Mouse (Mus musculus) stomach, embryonic 15.5 days (tissue): ENCODE results near the gene Hoxc8. TPM values are rescaled to one million over a fixed set of nuclear protein-coding genes. Genes with fewer than 3 reads are reported as not detected.

Source experiments
- ATAC-seq: fragments of 200-750 bp; cut with Nextera tagmentation; 2 replicates; pipeline ENCODE4 v1.8.0; 2017; ENCODE audit warnings: low read depth, moderate number of reproducible peaks, moderate TSS enrichment; ENCODE audit not compliant: insufficient read depth, low FRiP score
- H3K27ac ChIP-seq: fragments of 300-500 bp; sonication (generic); 2 replicates; pipeline ENCODE4 v1.5.1; 2015; ENCODE audit warnings: mild to moderate bottlenecking, inconsistent platforms
- H3K27me3 ChIP-seq: fragments of 300-500 bp; sonication (generic); replicated peaks from 2 replicates; pipeline ENCODE4 v1.6.1; 2015; ENCODE audit warnings: inconsistent platforms
- H3K36me3 ChIP-seq: fragments of 300-500 bp; sonication (generic); 2 replicates; pipeline ENCODE4 v1.6.1; 2015; ENCODE audit warnings: inconsistent platforms
- H3K4me1 ChIP-seq: fragments of 300-500 bp; sonication (generic); 2 replicates; pipeline ENCODE4 v1.6.1; 2015; ENCODE audit warnings: inconsistent platforms
- H3K4me2 ChIP-seq: fragments of 300-500 bp; sonication (generic); 2 replicates; pipeline ENCODE4 v1.6.1; 2015; ENCODE audit warnings: mild to moderate bottlenecking, inconsistent platforms
- H3K4me3 ChIP-seq: fragments of 300-500 bp; sonication (generic); replicated peaks from 2 replicates; pipeline ENCODE4 v1.5.1; 2015; ENCODE audit warnings: inconsistent platforms
- H3K9ac ChIP-seq: fragments of 300-500 bp; sonication (generic); 2 replicates; pipeline ENCODE4 v1.6.1; 2015; ENCODE audit warnings: inconsistent platforms
- H3K9me3 ChIP-seq: fragments of 300-500 bp; sonication (generic); 2 replicates; pipeline ENCODE4 v1.6.1; 2016; ENCODE audit warnings: inconsistent platforms
- WGBS: fragments of 180-500 bp; shearing (Covaris S2); methylation state at CpG from one replicate; pipeline ENCODE4 v1.1.7; 2015; 5-methylcytosine and 5-hydroxymethylcytosine counted together
- polyA plus RNA-seq: library from polyadenylated mRNA; unstranded; fragments of >200 nt; fragmentation: Nextera tagmentation; extraction: Ambion mirVana; gene quantifications from 2 replicates; pipeline ENCODE4 v1.2.1, GENCODE M21; 2015

Hoxc8 gene
- polyA plus RNA-seq, 1 experiment from 2014 or later = 1.9 TPM

DNA sequence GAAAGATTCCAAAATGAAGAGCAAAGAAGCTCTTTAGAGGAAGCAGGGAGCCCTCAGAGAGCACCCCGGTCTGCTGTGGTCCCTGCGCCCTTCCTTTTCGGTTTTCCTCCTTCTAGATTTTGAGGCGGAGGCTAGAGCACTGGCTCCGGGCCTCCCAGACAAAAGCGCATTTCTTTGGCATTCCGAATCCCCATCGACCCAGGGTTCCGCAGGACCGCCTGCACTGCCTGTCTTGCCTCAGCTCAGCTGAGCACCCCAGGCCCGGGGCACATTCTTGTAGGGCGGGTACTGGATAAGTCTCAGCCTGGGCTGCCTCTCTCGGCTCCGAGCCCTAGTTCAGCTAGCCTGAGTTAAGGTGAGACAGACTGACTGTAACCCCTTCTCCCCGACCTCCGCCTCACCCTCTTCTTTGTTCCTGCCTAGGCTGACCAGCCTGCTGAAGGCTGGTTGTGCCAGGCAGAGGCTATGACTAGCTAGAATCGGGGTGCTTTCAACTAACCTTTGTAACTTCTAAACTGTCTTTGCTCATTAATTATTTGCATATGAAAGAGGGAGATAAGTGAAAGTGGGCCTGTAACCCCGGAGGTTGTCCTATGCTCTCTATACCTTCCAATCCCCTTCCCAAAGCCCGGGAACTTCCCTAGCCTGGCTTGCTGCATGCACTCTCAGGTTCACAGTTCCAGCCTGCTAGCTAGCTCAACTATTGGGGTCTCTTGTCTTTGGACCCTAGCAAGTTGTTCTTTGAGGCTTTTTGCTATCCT lies 25.2 kb downstream of the Hoxc8 start:
- Histone ChIP-seq H3K27ac (peak overlapping the region; percentile 93), H3K4me2 (peak overlapping the region; percentile 75), H3K27me3 (peaks cover 64% of the 10 kb centered on the region), H3K4me1 (peaks cover 18% of the 10 kb centered on the region), H3K36me3 (no peaks in the 10 kb centered on the region), H3K4me3 (peak overlapping the region; percentile 47), H3K9me3 (no peaks in the 10 kb centered on the region), H3K9ac (peak overlapping the region; percentile 37; the same call in 1 of the 2 replicates)
- no peak for ATAC-seq
- WGBS = 14% methylated on average over 19 of the region's 19 CpGs

DNA sequence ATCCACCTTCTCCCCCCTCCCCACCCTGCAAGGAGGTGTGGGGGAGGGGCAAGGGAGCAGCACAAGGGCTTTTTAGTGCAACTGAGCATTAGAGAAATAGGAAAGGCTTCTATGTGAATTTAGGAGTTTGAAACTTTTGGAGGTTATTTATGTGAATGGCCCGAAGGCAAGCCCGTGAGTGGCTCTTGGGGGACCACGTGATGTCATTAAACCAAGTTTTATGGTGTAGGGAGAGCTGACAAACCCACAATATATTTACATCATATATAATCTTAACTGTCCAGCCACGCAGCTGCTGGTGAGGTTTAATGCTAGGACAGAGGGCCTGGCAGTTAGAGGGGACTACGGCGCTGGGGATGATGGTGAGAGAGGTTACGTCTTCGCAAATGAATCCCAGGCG lies 28.2 kb downstream of the Hoxc8 start, which contains the start of gene Hoxc4:
Gene Hoxc4 (plus strand): TSS at position 299 of the 400 bp plus-strand sequence.
- WGBS = 36% methylated on average over 9 of the region's 9 CpGs
- H3K27me3 ChIP-seq = peaks cover 57% of the 10 kb centered on the region
- H3K27ac ChIP-seq = 0 out of 2 replicates have a peak within 1 kb of the TSS, but pooled peaks have one; percentile 16
- H3K9me3 ChIP-seq = no peaks in the 10 kb centered on the region
- H3K36me3 ChIP-seq = no peaks in the 10 kb centered on the region
- no peak for ATAC-seq
- 0 out of 2 replicates have a peak, but pooled peaks cover 5% of the 10 kb centered on the region for H3K4me1 ChIP-seq
- peak within 1 kb of the TSS; percentile 6; the same call in 1 of the 2 replicates for H3K4me2 ChIP-seq
- H3K9ac ChIP-seq = no peak within 1 kb of the TSS
- H3K4me3 ChIP-seq = no peak within 1 kb of the TSS

DNA sequence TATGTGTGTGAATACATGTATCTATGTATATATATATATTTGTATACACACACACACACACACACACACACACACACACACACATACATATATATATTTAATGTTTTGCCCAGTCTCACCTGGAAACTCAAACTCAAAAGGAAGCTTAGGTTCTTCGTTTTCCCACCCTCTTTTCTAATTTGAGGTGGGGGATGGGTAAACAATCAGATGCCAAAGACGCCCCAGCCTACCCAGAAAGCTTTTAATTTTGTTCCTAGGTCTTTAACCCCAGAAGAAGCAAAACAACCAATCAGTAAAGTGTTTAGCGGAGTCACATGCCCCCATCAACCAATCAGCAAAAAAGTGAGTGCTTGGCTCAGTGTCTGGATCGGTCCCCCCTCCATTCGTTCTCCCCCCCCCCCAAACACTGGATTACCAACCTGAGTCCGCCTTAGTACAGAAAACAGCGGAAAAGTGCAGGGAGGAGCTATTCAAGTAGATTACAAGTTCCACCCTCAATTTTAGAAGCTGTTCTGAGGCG lies 30.6 kb downstream of the Hoxc8 start:
- WGBS = 11% methylated on average over 8 of the region's 8 CpGs
- no peaks in the 10 kb centered on the region for H3K36me3 ChIP-seq
- no peak overlapping the region for H3K27ac ChIP-seq
- no peaks in the 10 kb centered on the region for H3K9me3 ChIP-seq
- H3K4me2 ChIP-seq = peak overlapping the region; percentile 29
- no peaks in the 10 kb centered on the region for H3K4me1 ChIP-seq
- H3K9ac ChIP-seq = no peak overlapping the region
- ATAC-seq = no peak
- H3K4me3 ChIP-seq = peak overlapping the region; percentile 6; the same call in 1 of the 2 replicates
- peaks cover 53% of the 10 kb centered on the region for H3K27me3 ChIP-seq

DNA sequence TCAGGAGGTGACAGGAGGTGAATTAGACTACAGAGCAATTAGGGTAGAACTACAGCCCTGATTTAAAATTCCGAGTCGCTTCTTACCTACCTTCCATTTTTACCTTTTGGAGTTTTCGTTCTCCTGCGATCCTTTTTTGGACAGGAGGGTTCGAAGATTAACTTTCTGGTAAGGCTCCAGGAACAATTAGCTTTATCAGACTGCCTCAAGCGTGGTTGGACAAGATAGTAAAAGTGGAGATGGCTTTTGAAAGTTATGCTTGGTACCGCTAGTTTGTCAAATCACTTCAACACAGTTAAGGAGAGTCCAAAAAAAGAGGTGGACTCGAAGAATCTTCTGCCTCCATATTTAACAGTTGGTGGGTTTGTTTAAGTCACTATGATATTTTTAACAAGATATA lies 31.1 kb downstream of the Hoxc8 start:
- no peak overlapping the region for H3K27ac ChIP-seq
- no peak for ATAC-seq
- peaks cover 49% of the 10 kb centered on the region for H3K27me3 ChIP-seq
- H3K9ac ChIP-seq = no peak overlapping the region
- WGBS = 23% methylated on average over 8 of the region's 8 CpGs
- H3K4me1 ChIP-seq = no peaks in the 10 kb centered on the region
- H3K36me3 ChIP-seq = no peaks in the 10 kb centered on the region
- peak overlapping the region; percentile 6; the same call in 1 of the 2 replicates for H3K4me3 ChIP-seq
- no peaks in the 10 kb centered on the region for H3K9me3 ChIP-seq
- peak overlapping the region; percentile 29; the same call in 1 of the 2 replicates for H3K4me2 ChIP-seq

DNA sequence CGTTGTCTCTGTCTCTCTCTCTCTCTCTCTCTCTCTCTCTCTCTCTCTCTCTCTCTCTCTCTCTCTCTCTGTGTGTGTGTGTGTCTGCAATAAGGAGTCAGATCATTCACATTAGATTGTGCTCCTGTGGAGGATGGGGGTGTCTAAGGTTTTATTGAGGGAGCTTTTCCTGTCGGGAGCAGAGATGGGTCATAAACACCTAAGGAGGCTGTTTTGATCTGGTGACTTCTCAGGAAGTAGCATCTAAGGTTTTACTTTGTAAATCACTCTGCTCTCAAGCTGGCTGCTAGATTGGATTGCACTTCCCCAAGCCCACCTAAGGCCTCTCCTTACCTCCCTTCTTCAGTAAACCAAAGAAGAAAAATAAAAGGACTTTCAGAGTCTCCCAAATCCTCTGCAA lies 33.7 kb downstream of the Hoxc8 start:
- ATAC-seq = no peak
- 0 out of 2 replicates have a peak, but pooled peaks cover 6% of the 10 kb centered on the region for H3K4me1 ChIP-seq
- no peak overlapping the region for H3K9ac ChIP-seq
- H3K9me3 ChIP-seq = no peaks in the 10 kb centered on the region
- H3K27ac ChIP-seq = no peak overlapping the region
- H3K27me3 ChIP-seq = peaks cover 55% of the 10 kb centered on the region
- H3K4me2 ChIP-seq = no peak overlapping the region
- 25% methylated on average over 2 of the region's 2 CpGs for WGBS
- no peak overlapping the region for H3K4me3 ChIP-seq
- H3K36me3 ChIP-seq = no peaks in the 10 kb centered on the region

DNA sequence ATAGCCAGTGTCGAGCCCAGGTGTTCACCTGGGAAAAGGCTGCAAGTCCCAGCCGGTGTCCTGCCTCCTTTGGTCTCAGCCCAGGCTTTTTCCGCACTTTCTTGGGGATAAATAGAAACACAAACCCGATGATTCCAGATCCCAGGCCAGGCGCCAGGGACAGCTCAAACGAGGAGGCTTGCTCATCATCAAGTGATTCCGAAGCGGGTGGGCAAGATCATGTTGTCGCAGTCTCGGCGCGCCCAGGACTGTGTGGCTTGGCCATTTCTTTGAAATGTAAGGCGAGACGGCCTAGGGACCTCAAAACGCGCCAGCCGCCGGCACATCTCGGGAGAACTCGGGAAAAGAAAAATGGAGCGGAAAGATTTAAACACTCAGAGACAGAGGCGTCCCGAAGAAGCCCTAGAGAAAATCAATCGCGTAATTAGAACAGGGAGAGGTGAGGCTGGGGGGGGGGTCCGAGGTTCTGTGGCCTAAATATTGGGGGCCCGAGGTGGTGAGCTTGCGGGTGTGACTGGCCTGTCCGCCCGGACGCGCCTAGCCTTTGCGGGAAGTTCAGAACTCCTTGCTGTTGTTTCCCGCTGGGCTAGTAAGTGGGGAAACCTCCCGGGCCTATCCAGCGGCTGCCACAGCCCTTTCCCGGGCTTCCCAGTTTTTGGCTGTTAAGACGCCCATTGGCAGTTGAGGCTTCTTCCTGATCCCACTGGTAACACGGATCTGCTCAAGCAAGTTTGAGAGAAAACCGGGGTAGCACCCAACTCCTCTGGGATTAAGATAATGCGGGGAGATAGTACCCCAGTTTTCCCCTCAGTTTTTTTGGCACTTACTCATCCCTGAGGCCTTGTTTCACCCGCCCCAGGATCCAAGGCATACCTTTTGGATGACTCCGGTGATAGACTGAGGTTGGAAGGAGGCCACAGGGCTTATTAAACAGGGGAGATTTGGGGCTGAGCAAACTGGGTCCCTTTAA lies 37.1 kb downstream of the Hoxc8 start:
- Histone ChIP-seq H3K4me3 (no peak overlapping the region; the same call in 1 of the 2 replicates), H3K27me3 (peaks cover 33% of the 10 kb centered on the region), H3K36me3 (no peaks in the 10 kb centered on the region), H3K4me1 (0 out of 2 replicates have a peak, but pooled peaks cover 6% of the 10 kb centered on the region), H3K4me2 (peak overlapping the region; percentile 33), H3K9me3 (no peaks in the 10 kb centered on the region), H3K9ac (no peak overlapping the region), H3K27ac (no peak overlapping the region)
- no peak for ATAC-seq
- WGBS = 20% methylated on average over 43 of the region's 43 CpGs

DNA sequence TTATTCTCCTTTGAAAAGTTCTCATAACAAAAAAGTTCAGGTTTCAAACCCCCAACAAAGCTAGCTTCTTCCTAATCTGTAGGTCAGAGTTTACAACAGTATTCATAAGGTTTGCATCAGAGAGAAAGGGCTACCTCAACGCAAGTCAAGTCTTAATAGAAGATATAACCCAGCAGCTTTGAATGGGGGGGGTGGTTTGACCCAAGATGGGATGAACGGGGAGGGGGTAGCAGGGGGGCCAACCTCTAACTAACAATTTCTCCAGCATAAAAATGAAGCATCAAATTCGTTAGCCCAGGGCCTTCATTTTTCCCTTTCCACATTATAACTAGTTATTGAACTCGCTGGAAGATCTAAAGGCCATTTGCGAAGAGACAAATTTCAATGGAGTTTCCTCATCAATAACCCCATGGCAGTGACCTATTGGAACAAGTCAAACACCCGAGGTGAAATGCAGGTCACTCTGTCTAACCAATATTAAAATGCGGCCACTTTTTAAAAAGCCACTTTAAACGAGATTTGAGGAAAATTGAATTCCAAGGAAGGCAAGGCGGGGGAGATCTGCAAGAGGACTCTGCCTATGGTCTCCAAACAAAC lies 38.6 kb downstream of the Hoxc8 start:
- ATAC-seq = no peak
- Histone ChIP-seq H3K36me3 (no peaks in the 10 kb centered on the region), H3K4me1 (peaks cover 12% of the 10 kb centered on the region; the same call in 1 of the 2 replicates), H3K27ac (no peak overlapping the region), H3K9ac (no peak overlapping the region), H3K4me2 (no peak overlapping the region), H3K27me3 (peaks cover 33% of the 10 kb centered on the region), H3K9me3 (no peaks in the 10 kb centered on the region), H3K4me3 (no peak overlapping the region)
- 56% methylated on average over 9 of the region's 9 CpGs for WGBS

DNA sequence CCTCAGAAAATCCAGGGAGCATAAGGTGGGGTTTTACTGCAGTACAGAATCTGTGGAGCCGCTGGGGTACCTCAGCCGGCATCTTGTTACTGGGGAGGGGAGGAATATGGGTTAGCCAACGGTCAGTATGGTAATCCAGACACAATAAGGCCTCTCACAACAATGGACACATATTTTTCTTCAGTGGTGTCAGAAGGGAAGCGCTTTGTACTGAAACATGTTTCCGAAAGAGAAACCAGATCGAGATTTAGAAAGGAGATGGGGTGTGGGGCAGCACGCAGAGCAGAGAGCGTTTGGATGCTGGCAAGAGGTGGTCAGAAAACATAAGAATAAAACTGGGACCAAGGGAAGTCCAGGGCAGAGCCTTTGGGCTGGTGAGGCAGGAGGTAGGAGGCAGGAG lies 39.7 kb downstream of the Hoxc8 start:
- H3K4me2 ChIP-seq = peak overlapping the region; percentile 17; the same call in 1 of the 2 replicates
- H3K4me1 ChIP-seq = peaks cover 14% of the 10 kb centered on the region; the same call in 1 of the 2 replicates
- no peak for ATAC-seq
- no peaks in the 10 kb centered on the region for H3K9me3 ChIP-seq
- H3K36me3 ChIP-seq = no peaks in the 10 kb centered on the region
- H3K27ac ChIP-seq = no peak overlapping the region
- no peak overlapping the region for H3K4me3 ChIP-seq
- no peak overlapping the region for H3K9ac ChIP-seq
- H3K27me3 ChIP-seq = peaks cover 30% of the 10 kb centered on the region
- WGBS = 36% methylated on average over 8 of the region's 8 CpGs

DNA sequence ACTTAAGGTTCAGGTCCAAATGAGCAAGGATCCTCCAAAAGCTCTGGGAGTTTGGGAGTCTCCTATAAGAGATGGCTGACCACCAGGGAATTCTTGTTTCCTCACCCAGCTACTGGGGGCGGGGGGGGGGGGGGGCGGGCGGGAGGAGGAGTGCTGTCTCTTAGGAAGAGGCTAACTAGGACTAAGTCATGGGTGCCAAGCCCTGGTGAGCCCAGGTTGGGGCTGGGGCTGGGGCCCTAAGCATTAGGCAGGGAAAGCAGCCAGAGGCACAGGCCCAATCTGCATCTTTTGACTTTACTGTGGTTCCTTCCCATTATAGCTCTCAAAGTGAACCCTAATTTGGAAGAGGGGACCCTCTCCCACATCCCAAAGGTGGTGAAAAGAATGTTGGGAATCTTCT lies 41.8 kb downstream of the Hoxc8 start:
- ATAC-seq = no peak
- peaks cover 14% of the 10 kb centered on the region; the same call in 1 of the 2 replicates for H3K4me1 ChIP-seq
- no peaks in the 10 kb centered on the region for H3K36me3 ChIP-seq
- H3K9ac ChIP-seq = no peak overlapping the region
- WGBS = 0% methylated on average over 3 of the region's 3 CpGs
- H3K4me3 ChIP-seq = no peak overlapping the region
- H3K27ac ChIP-seq = no peak overlapping the region
- H3K9me3 ChIP-seq = no peaks in the 10 kb centered on the region
- peaks cover 21% of the 10 kb centered on the region for H3K27me3 ChIP-seq
- peak overlapping the region; percentile 32; the same call in 1 of the 2 replicates for H3K4me2 ChIP-seq

DNA sequence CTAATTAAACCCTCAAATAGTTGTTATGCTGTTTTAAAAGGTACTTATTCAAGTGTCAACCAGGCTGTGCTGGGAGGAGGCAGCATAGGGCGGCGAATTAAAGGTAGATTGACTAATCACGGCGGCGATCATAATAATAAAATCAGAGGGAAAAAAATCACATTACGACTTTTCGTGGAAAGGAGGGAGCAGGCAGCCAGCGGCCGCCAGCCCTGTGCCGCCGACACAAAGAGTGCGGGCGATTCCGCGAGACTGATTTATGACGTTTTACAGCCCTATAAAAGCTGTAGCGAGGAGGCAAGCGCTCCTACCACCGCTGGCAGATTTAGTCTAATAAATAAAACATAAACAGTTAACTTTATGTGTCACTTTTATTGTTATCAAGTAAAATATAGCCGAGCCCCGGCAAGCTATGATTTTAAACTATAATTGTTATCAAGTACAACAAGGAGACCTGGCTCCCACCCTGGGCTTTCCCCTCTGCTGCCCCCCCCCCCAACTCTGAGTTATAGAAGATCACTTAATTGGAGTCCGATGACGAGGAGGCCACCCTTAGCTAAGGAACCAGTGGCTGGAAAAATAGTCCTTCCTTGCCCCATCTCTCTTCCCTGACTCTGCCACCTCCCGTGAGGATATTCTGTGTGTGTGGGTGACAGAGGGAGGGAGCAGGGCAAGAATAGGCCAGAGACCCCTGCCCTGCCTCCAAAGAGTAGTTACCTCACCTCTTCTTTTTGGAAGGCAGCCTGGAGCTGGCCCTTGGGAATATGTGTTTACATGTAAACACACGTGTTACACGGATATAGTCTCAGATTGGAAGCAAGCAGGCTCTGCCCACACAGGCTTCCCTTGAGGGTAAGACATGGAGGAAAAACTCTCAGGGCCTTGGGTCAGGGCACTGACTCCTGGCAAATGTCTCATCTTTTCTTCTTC lies 42.5 kb downstream of the Hoxc8 start:
- no peak for ATAC-seq

More for the DNA sequence above, 42.5 kb downstream of the Hoxc8 start:
- peaks cover 19% of the 10 kb centered on the region for H3K27me3 ChIP-seq
- H3K4me1 ChIP-seq = peaks cover 8% of the 10 kb centered on the region; the same call in 1 of the 2 replicates
- no peaks in the 10 kb centered on the region for H3K9me3 ChIP-seq
- H3K36me3 ChIP-seq = no peaks in the 10 kb centered on the region
- H3K4me2 ChIP-seq = peak overlapping the region; percentile 32; the same call in 1 of the 2 replicates
- WGBS = 10% methylated on average over 26 of the region's 26 CpGs
- H3K4me3 ChIP-seq = no peak overlapping the region; the same call in 1 of the 2 replicates
- peak overlapping the region; percentile 31; the same call in 1 of the 2 replicates for H3K27ac ChIP-seq
- no peak overlapping the region for H3K9ac ChIP-seq
